Mouse (Mus musculus): ENCODE data around the gene Aprt.

- TF ChIP-seq CTCF (IDR thresholded peaks at IDR 0.05; ENCODE audit: insufficient read depth, low read length) (no peak), POLR2A (IDR thresholded peaks at IDR 0.05; ENCODE audit: borderline replicate concordance, extremely low read depth, low read depth, low read length) (no peak)
Measured at GRCm38 (mm10) chr8:122573577-122573976, 3.1 kb downstream of the Aprt start.
